Mouse (Mus musculus) lung, postnatal 0 days (tissue): ENCODE results near the gene Arl5c. TPM values are rescaled to one million over a fixed set of nuclear protein-coding genes. Genes with fewer than 3 reads are reported as not detected.
"Not testable (repeated sequence)": the region's sequence is repeated elsewhere in the genome, so short reads cannot be mapped to it uniquely, and the experiment has no call there.

Source experiments
- ATAC-seq: fragments of 200-750 bp; cut with Nextera tagmentation; 2 replicates; pipeline ENCODE4 v1.8.0; 2017; ENCODE audit warnings: moderate library complexity
- DNase-seq: peaks from one replicate; pipeline ENCODE4 v3.0.0-alpha.2; 2016; ENCODE audit warnings: low spot score
- H3K27ac ChIP-seq: fragments of 300-500 bp; sonication (generic); 2 replicates; pipeline ENCODE4 v1.5.1; 2014; ENCODE audit warnings: antibody characterized with exemption, mild to moderate bottlenecking, low read length, mixed read lengths
- H3K27me3 ChIP-seq: fragments of 300-500 bp; sonication (generic); replicated peaks from 2 replicates; pipeline ENCODE4 v1.6.1; 2014; ENCODE audit warnings: low read length, mixed read lengths; ENCODE audit not compliant: insufficient read depth
- H3K36me3 ChIP-seq: fragments of 300-500 bp; sonication (generic); 2 replicates; pipeline ENCODE4 v1.6.1; 2014; ENCODE audit warnings: low read length, mixed read lengths; ENCODE audit not compliant: insufficient read depth
- H3K4me1 ChIP-seq: fragments of 300-500 bp; sonication (generic); 2 replicates; pipeline ENCODE4 v1.6.1; 2014; ENCODE audit warnings: antibody characterized with exemption, low read depth, low read length, mixed read lengths; ENCODE audit not compliant: insufficient read depth
- H3K4me2 ChIP-seq: fragments of 300-500 bp; sonication (generic); replicated peaks from 2 replicates; pipeline ENCODE4 v1.6.1; 2014; ENCODE audit warnings: low read depth, mild to moderate bottlenecking, low read length, moderate library complexity, mixed read lengths
- H3K4me3 ChIP-seq: fragments of 300-500 bp; sonication (generic); 2 replicates; pipeline ENCODE4 v1.5.1; 2014; ENCODE audit warnings: low read depth, low read length
- H3K9ac ChIP-seq: fragments of 300-500 bp; sonication (generic); replicated peaks from 2 replicates; pipeline ENCODE4 v1.6.1; 2014; ENCODE audit warnings: low read depth, mild to moderate bottlenecking
- H3K9me3 ChIP-seq: fragments of 300-500 bp; sonication (generic); 2 replicates; pipeline ENCODE4 v1.6.1; 2016; ENCODE audit warnings: low read length, mixed read lengths
- CTCF ChIP-seq: IDR thresholded peaks from 2 replicates; pipeline ENCODE4 v1.5.1; 2016; ENCODE audit warnings: antibody characterized with exemption, mild to moderate bottlenecking
- EP300 ChIP-seq: IDR thresholded peaks from 2 replicates; pipeline ENCODE4 v1.6.1; 2016; ENCODE audit warnings: antibody characterized with exemption, mild to moderate bottlenecking, control low read depth
- WGBS: fragments of 180-500 bp; shearing (Covaris S2); extraction: QIAGEN DNeasy Blood & Tissue Kit; methylation state at CpG from one replicate; pipeline ENCODE4 v1.1.7; 2014; 5-methylcytosine and 5-hydroxymethylcytosine counted together
- polyA plus RNA-seq: library from polyadenylated mRNA; unstranded; fragments of >200 nt; fragmentation: Nextera tagmentation; extraction: Ambion mirVana; gene quantifications from 2 replicates; pipeline ENCODE4 v1.2.1, GENCODE M21; 2015

The Arl5c gene
- polyA plus RNA-seq, 1 experiment from 2014 or later = 4.6 TPM

GRCm38 (mm10) chr11:97954469-97955141 is 41.4 kb downstream of the Arl5c start:
- TF ChIP-seq EP300 = no peak
- no peak for TF ChIP-seq CTCF
- no peak overlapping the region for H3K4me2 ChIP-seq
- H3K4me1 ChIP-seq = no peaks in the 10 kb centered on the region
- no peaks in the 10 kb centered on the region for H3K27me3 ChIP-seq
- ATAC-seq (no peak), DNase-seq (no peak)
- no peak overlapping the region for H3K4me3 ChIP-seq
- 40% methylated on average over 14 of the region's 14 CpGs for WGBS
- no peaks in the 10 kb centered on the region for H3K36me3 ChIP-seq
- no peaks in the 10 kb centered on the region for H3K9me3 ChIP-seq
- H3K27ac ChIP-seq = no peak overlapping the region
- no peak overlapping the region for H3K9ac ChIP-seq

GRCm38 (mm10) chr11:97953939-97954275 is 42.1 kb downstream of the Arl5c start:
- ATAC-seq = no peak
- no peaks in the 10 kb centered on the region for H3K36me3 ChIP-seq
- no peak for DNase-seq
- no peak overlapping the region for H3K27ac ChIP-seq
- no peak overlapping the region for H3K9ac ChIP-seq
- H3K9me3 ChIP-seq = no peaks in the 10 kb centered on the region
- whole genome bisulfite sequencing = 87% methylated on average over 6 of the region's 6 CpGs
- H3K4me1 ChIP-seq = no peaks in the 10 kb centered on the region
- no peak for TF ChIP-seq CTCF
- TF ChIP-seq EP300 = no peak
- H3K4me3 ChIP-seq = no peak overlapping the region
- H3K4me2 ChIP-seq = no peak overlapping the region
- H3K27me3 ChIP-seq = no peaks in the 10 kb centered on the region

DNA sequence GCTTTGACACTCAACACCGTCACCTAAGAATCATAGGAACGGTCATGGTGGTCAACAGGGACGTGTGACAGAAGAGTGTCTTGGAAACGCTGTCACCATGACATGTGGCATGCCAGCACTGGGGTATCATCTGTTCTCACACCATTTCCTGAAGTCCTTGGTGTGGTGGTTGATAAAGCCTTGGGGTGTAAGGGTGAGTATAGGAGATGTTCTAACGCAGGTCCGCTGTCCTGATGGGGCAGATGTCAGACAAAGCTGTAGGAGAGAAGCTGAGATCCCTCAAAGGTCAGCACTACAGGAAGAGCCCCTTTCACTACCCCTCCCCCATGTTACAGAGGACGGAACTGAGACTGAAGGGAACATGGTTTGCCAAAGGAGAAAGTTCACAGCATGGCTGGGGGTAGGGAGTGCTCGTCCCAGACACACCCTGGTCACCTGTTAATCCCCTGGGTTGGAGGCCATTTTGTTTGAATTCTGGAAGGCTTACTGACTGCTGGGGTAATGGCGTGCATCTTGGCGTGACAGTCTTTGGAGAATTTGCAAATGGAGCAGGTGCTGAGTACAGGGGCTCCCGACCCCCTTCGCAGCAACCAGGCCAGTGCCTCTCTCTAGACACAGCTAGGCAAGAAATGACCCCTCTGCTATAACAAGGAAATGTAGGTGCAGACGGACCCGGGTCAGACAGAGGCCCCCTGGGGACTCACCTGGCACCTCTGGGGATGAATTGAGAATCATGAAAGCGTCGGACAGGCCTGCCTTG is 42.6 kb downstream of the Arl5c start:
- TF ChIP-seq EP300 (no peak), CTCF (no peak)
- no peak for DNase-seq

DNA sequence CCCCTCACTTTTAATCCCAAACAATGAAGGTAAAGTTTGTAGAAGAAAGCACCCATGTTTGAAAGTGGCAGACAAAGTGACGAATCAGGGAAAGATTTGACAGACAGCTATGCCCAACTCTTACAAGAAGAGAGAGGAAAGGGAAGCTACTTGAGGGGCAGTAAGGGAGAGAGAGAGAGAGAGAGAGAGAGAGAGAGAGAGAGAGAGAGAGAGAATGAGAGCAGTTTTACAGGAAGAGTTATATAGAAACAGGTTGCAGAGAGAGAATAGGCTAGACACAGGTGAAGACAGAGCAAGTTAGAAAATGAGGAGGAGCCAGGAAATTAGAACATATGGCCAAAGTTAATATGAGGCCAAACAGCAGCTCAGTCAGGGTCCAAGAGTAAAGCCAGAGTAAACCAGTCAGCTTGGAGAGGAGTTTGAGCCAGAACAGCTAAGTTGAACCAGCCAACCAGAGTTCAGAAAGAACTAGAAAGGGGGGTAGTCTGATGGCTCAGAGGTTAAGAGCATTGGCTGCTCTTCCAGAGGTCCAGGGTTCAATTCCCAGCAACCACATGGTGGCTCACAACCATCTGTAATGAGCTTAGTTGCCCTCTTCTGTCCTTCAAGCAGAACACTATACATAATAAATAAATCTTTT is 43.5 kb downstream of the Arl5c start:
- H3K9ac ChIP-seq = no peak overlapping the region
- DNase-seq (no peak), ATAC-seq (no peak)
- no peaks in the 10 kb centered on the region for H3K36me3 ChIP-seq
- H3K27me3 ChIP-seq = no peaks in the 10 kb centered on the region
- H3K27ac ChIP-seq = no peak overlapping the region
- H3K4me1 ChIP-seq = no peaks in the 10 kb centered on the region
- H3K9me3 ChIP-seq = no peaks in the 10 kb centered on the region
- TF ChIP-seq EP300 (no peak), CTCF (no peak)
- no peak overlapping the region for H3K4me3 ChIP-seq
- no peak overlapping the region for H3K4me2 ChIP-seq
- 73% methylated on average over 1 of the region's 1 CpGs for WGBS

More for the DNA sequence above, 42.6 kb downstream of the Arl5c start:
- no peaks in the 10 kb centered on the region for H3K9me3 ChIP-seq
- no peaks in the 10 kb centered on the region for H3K27me3 ChIP-seq
- no peak for ATAC-seq
- H3K4me2 ChIP-seq = no peak overlapping the region
- H3K9ac ChIP-seq = no peak overlapping the region
- 84% methylated on average over 16 of the region's 16 CpGs for WGBS
- no peaks in the 10 kb centered on the region for H3K36me3 ChIP-seq
- no peak overlapping the region for H3K27ac ChIP-seq
- H3K4me3 ChIP-seq = no peak overlapping the region
- H3K4me1 ChIP-seq = no peaks in the 10 kb centered on the region

GRCm38 (mm10) chr11:97949703-97950475 is 46.1 kb downstream of the Arl5c start:
- TF ChIP-seq EP300 (no peak), CTCF (no peak)
- no peaks in the 10 kb centered on the region for H3K4me1 ChIP-seq
- 42% methylated on average over 20 of the region's 20 CpGs for WGBS
- DNase-seq = no peak
- H3K9ac ChIP-seq = no peak overlapping the region
- no peak for ATAC-seq
- no peaks in the 10 kb centered on the region for H3K36me3 ChIP-seq
- H3K4me2 ChIP-seq = no peak overlapping the region
- no peaks in the 10 kb centered on the region for H3K27me3 ChIP-seq
- no peaks in the 10 kb centered on the region for H3K9me3 ChIP-seq
- no peak overlapping the region for H3K4me3 ChIP-seq
- no peak overlapping the region for H3K27ac ChIP-seq

DNA sequence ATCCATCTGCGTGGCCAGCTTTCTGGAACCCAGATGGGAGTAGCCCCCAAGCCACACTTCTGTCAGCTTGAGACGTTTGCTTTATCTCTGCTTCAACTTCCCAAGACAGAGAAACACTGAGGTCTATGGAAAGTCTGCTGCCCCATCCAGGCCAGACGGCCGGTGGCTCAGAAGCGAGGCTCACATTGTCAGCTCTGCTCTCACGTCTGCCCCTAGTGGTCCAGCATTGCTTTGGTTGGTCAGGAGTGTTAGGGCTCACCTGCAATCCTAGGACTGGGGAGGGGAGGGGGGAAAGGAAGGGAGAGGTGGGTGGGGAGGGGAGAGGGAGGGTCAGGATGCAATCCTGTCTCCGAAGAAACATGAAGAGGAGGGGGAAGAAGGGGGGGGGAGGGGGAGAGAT is 48.6 kb downstream of the Arl5c start:
- DNase-seq (peak; percentile 47), ATAC-seq (peak; percentile 37; the same call in 1 of the 2 replicates)
- H3K27ac ChIP-seq = no peak overlapping the region
- no peaks in the 10 kb centered on the region for H3K4me1 ChIP-seq
- no peak for TF ChIP-seq EP300
- TF ChIP-seq CTCF = peak; percentile 69
- H3K9ac ChIP-seq = no peak overlapping the region
- H3K4me3 ChIP-seq = no peak overlapping the region
- no peaks in the 10 kb centered on the region for H3K27me3 ChIP-seq
- 12% methylated on average over 7 of the region's 7 CpGs for WGBS
- no peaks in the 10 kb centered on the region for H3K9me3 ChIP-seq
- H3K4me2 ChIP-seq = no peak overlapping the region
- no peaks in the 10 kb centered on the region for H3K36me3 ChIP-seq

DNA sequence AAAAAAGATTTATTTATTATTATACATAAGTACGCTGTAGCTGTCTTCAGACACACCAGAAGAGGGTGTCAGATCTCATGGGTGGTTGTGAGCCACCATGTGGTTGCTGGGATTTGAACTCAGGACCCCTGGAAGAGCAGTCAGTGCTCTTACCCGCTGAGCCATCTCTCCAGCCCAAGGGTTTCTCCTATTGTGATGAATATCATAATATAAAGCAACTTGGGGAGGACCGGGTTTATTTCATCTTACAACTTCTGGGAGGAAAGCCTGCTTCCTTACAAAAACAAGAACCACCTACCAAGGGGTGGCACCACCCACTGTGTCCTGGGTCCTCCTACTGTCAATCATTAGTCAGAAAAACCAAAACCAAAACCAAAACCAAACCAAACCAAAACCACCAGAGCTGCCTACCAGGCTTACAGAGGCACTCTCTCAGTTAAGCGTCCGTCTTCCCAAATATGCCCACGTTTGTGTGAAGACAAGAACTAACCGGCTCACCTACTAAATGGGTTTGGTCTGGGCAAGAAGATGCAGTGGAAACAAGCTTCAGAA is 50.2 kb downstream of the Arl5c start:
- ATAC-seq, H3K36me3 ChIP-seq, H3K4me1 ChIP-seq, H3K9ac ChIP-seq, H3K27ac ChIP-seq, DNase-seq, H3K4me3 ChIP-seq, H3K4me2 ChIP-seq, H3K27me3 ChIP-seq, H3K9me3 ChIP-seq: not testable (repeated sequence)
- WGBS = 87% methylated on average over 7 of the region's 7 CpGs
